Mouse (Mus musculus): ENCODE measurements at regions not wholly inside any gene's neighbourhood (a gene's known extent, or its start where the extent isn't known, plus 50 kb on each side); places are given as distances from the start of the nearest gene placed in this dataset. TPM values are rescaled to one million over a fixed set of nuclear protein-coding genes. Genes with fewer than 3 reads are reported as not detected.

GRCm38 (mm10) chr11:64898758-64899586 is 79.9 kb upstream of the Elac2 start:
- no peaks in the 10 kb centered on the region for H3K27me3 ChIP-seq (replicated peaks)
- H3K4me3 ChIP-seq = no peak overlapping the region
- 0 out of 2 replicates have a peak overlapping the region, but pooled peaks have one; percentile 15 for H3K4me2 ChIP-seq (replicated peaks)
- no peak overlapping the region for H3K9ac ChIP-seq
- H3K4me1 ChIP-seq = peaks cover 7% of the 10 kb centered on the region; the same call in 1 of the 2 replicates
- H3K9me3 ChIP-seq = no peaks in the 10 kb centered on the region
- WGBS = 34% methylated on average over 17 of the region's 17 CpGs
- H3K27ac ChIP-seq = 0 out of 2 replicates have a peak overlapping the region, but pooled peaks have one; percentile 17
- H3K36me3 ChIP-seq = no peaks in the 10 kb centered on the region
- no peak for ATAC-seq (ENCODE audit: low FRiP score, low read depth)

- no peak for ATAC-seq (ENCODE audit: low FRiP score, low read depth)
- Histone ChIP-seq H3K27ac (no peak overlapping the region), H3K4me3 (no peak overlapping the region), H3K36me3 (no peaks in the 10 kb centered on the region), H3K4me1 (peaks cover 7% of the 10 kb centered on the region; the same call in 1 of the 2 replicates), H3K27me3 (replicated peaks) (no peaks in the 10 kb centered on the region), H3K9me3 (no peaks in the 10 kb centered on the region), H3K9ac (no peak overlapping the region), H3K4me2 (replicated peaks) (no peak overlapping the region)
- WGBS = 29% methylated on average over 15 of the region's 15 CpGs
These were observed 79.1 kb upstream of the Elac2 start for GRCm38 (mm10) chr11:64899587-64900278.

GRCm38 (mm10) chr11:64916783-64917182 is 62.1 kb upstream of the Elac2 start:
- Histone ChIP-seq H3K27ac (no peak overlapping the region), H3K4me2 (replicated peaks) (no peak overlapping the region), H3K4me3 (no peak overlapping the region), H3K36me3 (no peaks in the 10 kb centered on the region), H3K9me3 (no peaks in the 10 kb centered on the region), H3K4me1 (no peaks in the 10 kb centered on the region), H3K9ac (no peak overlapping the region), H3K27me3 (replicated peaks) (no peaks in the 10 kb centered on the region)
- no peak for ATAC-seq (ENCODE audit: low FRiP score, low read depth)
- WGBS = 64% methylated on average over 8 of the region's 8 CpGs

GRCm38 (mm10) chr11:64917301-64917700 is 61.5 kb upstream of the Elac2 start:
- H3K27ac ChIP-seq = no peak overlapping the region
- no peaks in the 10 kb centered on the region for H3K27me3 ChIP-seq (replicated peaks)
- no peak overlapping the region for H3K4me2 ChIP-seq (replicated peaks)
- H3K36me3 ChIP-seq = no peaks in the 10 kb centered on the region
- no peak overlapping the region for H3K9ac ChIP-seq
- no peaks in the 10 kb centered on the region for H3K9me3 ChIP-seq
- H3K4me1 ChIP-seq = no peaks in the 10 kb centered on the region
- ATAC-seq (ENCODE audit: low FRiP score, low read depth) = no peak
- 92% methylated on average over 4 of the region's 4 CpGs for WGBS
- no peak overlapping the region for H3K4me3 ChIP-seq

- WGBS = 80% methylated on average over 2 of the region's 2 CpGs
- no peak for ATAC-seq (ENCODE audit: low FRiP score, low read depth)
These were observed 53.8 kb upstream of the Elac2 start for GRCm38 (mm10) chr11:64924989-64925388.

GRCm38 (mm10) chr11:64925970-64926369 is 52.9 kb upstream of the Elac2 start:
- Histone ChIP-seq H3K4me2 (replicated peaks) (no peak overlapping the region), H3K36me3 (no peaks in the 10 kb centered on the region), H3K27me3 (replicated peaks) (no peaks in the 10 kb centered on the region), H3K9ac (no peak overlapping the region), H3K4me1 (no peaks in the 10 kb centered on the region), H3K9me3 (no peaks in the 10 kb centered on the region), H3K4me3 (no peak overlapping the region), H3K27ac (no peak overlapping the region)
- 74% methylated on average over 1 of the region's 1 CpGs for WGBS
- no peak for ATAC-seq (ENCODE audit: low FRiP score, low read depth)

More at GRCm38 (mm10) chr11:64924989-64925388, 53.8 kb upstream of the Elac2 start:
- no peak overlapping the region for H3K4me2 ChIP-seq (replicated peaks)
- no peaks in the 10 kb centered on the region for H3K9me3 ChIP-seq
- H3K4me1 ChIP-seq = no peaks in the 10 kb centered on the region
- no peaks in the 10 kb centered on the region for H3K36me3 ChIP-seq
- no peaks in the 10 kb centered on the region for H3K27me3 ChIP-seq (replicated peaks)
- no peak overlapping the region for H3K27ac ChIP-seq
- H3K4me3 ChIP-seq = no peak overlapping the region
- no peak overlapping the region for H3K9ac ChIP-seq

Small RNAs in the stretch of these regions (microRNA-seq; reads per million reads assigned to microRNA genes)
- not detected for gene Gm24275
